Mouse (Mus musculus) limb, embryonic 15.5 days (tissue): ENCODE measurements around the gene Abca8b. TPM values are rescaled to one million over a fixed set of nuclear protein-coding genes. Genes with fewer than 3 reads are reported as not detected.
"Not testable (repeated sequence)": the region's sequence is repeated elsewhere in the genome, so short reads cannot be mapped to it uniquely, and the experiment has no call there.

Experiments
- ATAC-seq: fragments of 200-750 bp; cut with Nextera tagmentation; 2 replicates; pipeline ENCODE4 v1.8.0; 2017; ENCODE audit warnings: low read depth, moderate TSS enrichment; ENCODE audit not compliant: insufficient number of reproducible peaks, low FRiP score, low TSS enrichment
- H3K27ac ChIP-seq: fragments of 300-500 bp; sonication (generic); 2 replicates; pipeline ENCODE4 v1.5.1; 2015; ENCODE audit warnings: moderate library complexity, mild to moderate bottlenecking, inconsistent platforms
- H3K27me3 ChIP-seq: fragments of 300-500 bp; sonication (generic); 2 replicates; pipeline ENCODE4 v1.6.1; 2015; ENCODE audit warnings: inconsistent platforms
- H3K36me3 ChIP-seq: fragments of 300-500 bp; sonication (generic); 2 replicates; pipeline ENCODE4 v1.6.1; 2015; ENCODE audit warnings: inconsistent platforms
- H3K4me1 ChIP-seq: fragments of 300-500 bp; sonication (generic); 2 replicates; pipeline ENCODE4 v1.6.1; 2015; ENCODE audit warnings: inconsistent platforms
- H3K4me2 ChIP-seq: fragments of 300-500 bp; sonication (generic); 2 replicates; pipeline ENCODE4 v1.6.1; 2015; ENCODE audit warnings: mild to moderate bottlenecking, inconsistent platforms
- H3K4me3 ChIP-seq: fragments of 300-500 bp; sonication (generic); 2 replicates; pipeline ENCODE4 v1.5.1; 2015; ENCODE audit warnings: mild to moderate bottlenecking, inconsistent platforms
- H3K9ac ChIP-seq: fragments of 300-500 bp; sonication (generic); 2 replicates; pipeline ENCODE4 v1.6.1; 2015; ENCODE audit warnings: inconsistent platforms
- H3K9me3 ChIP-seq: fragments of 300-500 bp; sonication (generic); 2 replicates; pipeline ENCODE4 v1.6.1; 2016; ENCODE audit warnings: inconsistent platforms
- WGBS: fragments of 180-500 bp; shearing (Covaris S2); methylation state at CpG from one replicate; pipeline ENCODE4 v1.1.7; 2015; 5-methylcytosine and 5-hydroxymethylcytosine counted together
- polyA plus RNA-seq: library from polyadenylated mRNA; unstranded; fragments of >200 nt; fragmentation: Nextera tagmentation; extraction: Ambion mirVana; gene quantifications from 2 replicates; pipeline ENCODE4 v1.2.1, GENCODE M21; 2015

Abca8b gene
- polyA plus RNA-seq = 1.4 and 1.8 TPM in 2 replicates

- Histone ChIP-seq H3K9me3 (no peaks in the 10 kb centered on the region), H3K4me2 (peak within 1 kb of the TSS; percentile 72), H3K4me1 (peaks cover 12% of the 10 kb centered on the region), H3K27ac (peak within 1 kb of the TSS; percentile 54), H3K4me3 (peak within 1 kb of the TSS; percentile 45), H3K36me3 (no peaks in the 10 kb centered on the region), H3K27me3 (no peaks in the 10 kb centered on the region), H3K9ac (0 out of 2 replicates have a peak within 1 kb of the TSS, but pooled peaks have one; percentile 14)
- peak; percentile 86 for ATAC-seq
- under 1% methylated on average over 15 of the region's 15 CpGs for WGBS
These were observed at the start of gene Abca8b for GRCm38 (mm10) chr11:109995624-109996023. Gene Abca8b (minus strand): TSS chr11:109995845.

DNA sequence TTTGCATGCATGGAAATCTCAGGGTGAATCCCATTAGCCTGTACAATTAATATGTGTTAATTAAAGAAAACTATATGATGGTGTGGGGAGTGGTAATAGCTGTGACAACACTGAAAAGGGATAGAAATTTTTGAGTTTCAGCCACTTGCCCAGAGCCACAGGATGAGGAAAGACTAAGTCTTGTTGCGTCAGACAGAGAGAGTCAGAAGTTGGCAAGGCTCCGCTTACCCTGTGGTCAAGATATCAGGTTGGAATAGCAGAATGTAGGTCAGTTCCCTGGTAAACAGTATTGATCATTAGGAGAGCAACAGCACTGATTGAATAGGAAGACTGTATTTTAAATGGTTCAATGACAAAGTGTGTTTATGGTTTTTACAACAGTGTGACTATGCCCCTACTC, 42.1 kb upstream of the Abca8b start:
- no peaks in the 10 kb centered on the region for H3K4me1 ChIP-seq
- 88% methylated on average over 2 of the region's 2 CpGs for WGBS
- no peaks in the 10 kb centered on the region for H3K27me3 ChIP-seq
- H3K4me3 ChIP-seq = no peak overlapping the region
- H3K9me3 ChIP-seq = no peaks in the 10 kb centered on the region
- ATAC-seq = no peak
- H3K4me2 ChIP-seq = no peak overlapping the region
- H3K36me3 ChIP-seq = no peaks in the 10 kb centered on the region
- H3K9ac ChIP-seq = no peak overlapping the region
- no peak overlapping the region for H3K27ac ChIP-seq

DNA sequence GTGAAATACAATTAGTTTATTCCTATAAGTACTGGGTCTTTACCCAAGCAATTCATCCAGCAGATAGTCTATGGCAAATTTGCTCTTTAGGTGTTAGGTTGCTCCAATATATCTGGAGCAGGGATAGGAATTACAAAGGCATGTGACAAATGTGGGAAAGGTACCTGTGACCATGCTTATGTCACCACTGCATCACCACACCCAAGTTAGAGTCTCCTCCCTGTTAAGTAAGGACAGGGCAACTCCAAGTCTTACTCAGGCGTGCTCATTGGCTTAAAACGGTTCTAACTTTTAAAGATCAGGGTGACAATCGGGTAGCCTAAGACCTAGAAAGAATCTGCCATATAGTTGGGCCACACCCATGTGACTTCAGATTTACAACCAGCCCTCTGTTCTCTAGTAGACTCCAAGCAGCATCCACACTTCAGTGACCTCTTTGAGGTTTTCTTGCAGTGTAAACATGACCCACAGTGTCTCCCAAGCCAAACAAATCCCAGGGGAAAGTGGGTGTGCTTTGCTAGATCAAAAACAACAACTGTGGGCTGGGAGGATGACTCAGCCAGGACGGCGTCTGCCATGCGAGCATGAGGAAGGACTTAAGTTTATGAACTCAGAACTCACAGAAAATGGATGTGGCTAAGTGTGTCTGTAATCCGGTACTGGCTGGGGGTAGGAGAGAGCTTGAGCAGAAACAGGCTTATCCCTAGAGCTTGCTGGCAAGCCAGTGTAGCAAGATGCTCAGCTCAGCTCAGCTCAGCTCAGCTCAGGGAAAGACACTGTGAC, 33.5 kb upstream of the Abca8b start:
- no peaks in the 10 kb centered on the region for H3K27me3 ChIP-seq
- H3K27ac ChIP-seq = no peak overlapping the region
- H3K4me1 ChIP-seq = no peaks in the 10 kb centered on the region
- no peak for ATAC-seq
- 39% methylated on average over 7 of the region's 7 CpGs for WGBS
- H3K9me3 ChIP-seq = no peaks in the 10 kb centered on the region
- H3K36me3 ChIP-seq = no peaks in the 10 kb centered on the region
- H3K4me3 ChIP-seq = no peak overlapping the region
- H3K9ac ChIP-seq = no peak overlapping the region
- no peak overlapping the region for H3K4me2 ChIP-seq

- no peak overlapping the region for H3K27ac ChIP-seq
- WGBS = 83% methylated on average over 2 of the region's 2 CpGs
- no peaks in the 10 kb centered on the region for H3K4me1 ChIP-seq
- no peaks in the 10 kb centered on the region; the same call in 1 of the 2 replicates for H3K9me3 ChIP-seq
- ATAC-seq = no peak
- H3K27me3 ChIP-seq = no peaks in the 10 kb centered on the region
- H3K4me3 ChIP-seq = no peak overlapping the region
- no peak overlapping the region for H3K4me2 ChIP-seq
- no peak overlapping the region for H3K9ac ChIP-seq
- no peaks in the 10 kb centered on the region for H3K36me3 ChIP-seq
These were observed 15.3 kb upstream of the Abca8b start for GRCm38 (mm10) chr11:110010836-110011546.

DNA sequence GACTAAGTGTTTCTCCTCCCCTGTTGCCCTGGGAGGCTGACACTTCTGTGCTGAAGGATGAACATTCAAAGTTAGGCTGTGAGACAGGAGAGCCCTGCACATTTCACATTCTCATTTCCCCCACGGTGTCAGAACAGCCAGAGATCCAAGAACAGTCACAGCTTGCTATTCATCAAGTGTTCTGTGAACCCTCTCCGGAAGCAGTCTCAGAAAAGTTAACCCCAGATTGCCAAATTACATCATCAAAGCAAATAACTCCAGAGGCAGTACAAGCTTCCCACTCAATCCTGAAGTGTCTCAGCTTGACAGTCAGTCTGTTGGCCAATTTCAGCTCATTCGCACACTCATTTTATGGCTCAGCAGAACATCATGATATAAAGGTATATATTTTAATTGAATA, 632 bp downstream of the Abca8b start:
- ATAC-seq = no peak
- Histone ChIP-seq H3K27ac (0 out of 2 replicates have a peak overlapping the region, but pooled peaks have one; percentile 50), H3K27me3 (no peaks in the 10 kb centered on the region), H3K4me1 (peaks cover 12% of the 10 kb centered on the region), H3K4me3 (peak overlapping the region; percentile 45), H3K4me2 (peak overlapping the region; percentile 72), H3K9me3 (no peaks in the 10 kb centered on the region), H3K9ac (no peak overlapping the region), H3K36me3 (no peaks in the 10 kb centered on the region)
- WGBS = under 1% methylated on average over 3 of the region's 3 CpGs

- Histone ChIP-seq H3K27ac (no peak overlapping the region; the same call in 1 of the 2 replicates), H3K9me3 (no peaks in the 10 kb centered on the region), H3K36me3 (no peaks in the 10 kb centered on the region), H3K9ac (no peak overlapping the region), H3K27me3 (no peaks in the 10 kb centered on the region), H3K4me3 (no peak overlapping the region), H3K4me1 (peaks cover 12% of the 10 kb centered on the region), H3K4me2 (no peak overlapping the region)
- WGBS = 44% methylated on average over 6 of the region's 6 CpGs
- ATAC-seq = no peak
These were observed 1.6 kb downstream of the Abca8b start for GRCm38 (mm10) chr11:109994014-109994413.

GRCm38 (mm10) chr11:109991270-109991669, 4.4 kb downstream of the Abca8b start:
- Histone ChIP-seq H3K4me2 (no peak overlapping the region), H3K27me3 (no peaks in the 10 kb centered on the region), H3K4me1 (peaks cover 14% of the 10 kb centered on the region), H3K4me3 (no peak overlapping the region), H3K9me3 (no peaks in the 10 kb centered on the region), H3K27ac (no peak overlapping the region), H3K36me3 (no peaks in the 10 kb centered on the region), H3K9ac (no peak overlapping the region)
- WGBS = 74% methylated on average over 3 of the region's 3 CpGs
- no peak for ATAC-seq

DNA sequence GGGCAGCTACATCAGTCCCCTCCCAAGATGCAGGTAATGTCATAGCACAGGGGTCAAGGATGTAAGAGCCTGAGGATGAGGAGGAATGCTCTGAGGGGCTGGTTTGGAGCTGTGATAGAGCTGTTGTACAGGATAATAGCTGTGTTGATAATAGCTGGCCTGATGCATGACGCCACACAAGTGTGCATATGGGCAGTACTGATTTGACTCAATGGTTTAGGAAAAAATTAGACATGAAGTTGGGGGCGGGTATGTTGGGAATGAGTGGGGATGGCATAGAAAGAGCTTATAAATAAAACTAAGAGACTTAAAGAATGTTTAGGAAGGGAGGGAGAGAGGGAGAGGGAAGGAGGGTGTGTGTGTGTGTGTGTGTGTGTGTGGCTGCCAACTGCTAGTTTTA, 5.4 kb downstream of the Abca8b start:
- H3K9me3 ChIP-seq = no peaks in the 10 kb centered on the region
- H3K4me1 ChIP-seq = peaks cover 12% of the 10 kb centered on the region
- no peak overlapping the region for H3K4me3 ChIP-seq
- H3K27me3 ChIP-seq = no peaks in the 10 kb centered on the region
- H3K36me3 ChIP-seq = no peaks in the 10 kb centered on the region
- 91% methylated on average over 2 of the region's 2 CpGs for WGBS
- H3K4me2 ChIP-seq = no peak overlapping the region
- ATAC-seq = no peak
- no peak overlapping the region for H3K9ac ChIP-seq
- no peak overlapping the region for H3K27ac ChIP-seq

DNA sequence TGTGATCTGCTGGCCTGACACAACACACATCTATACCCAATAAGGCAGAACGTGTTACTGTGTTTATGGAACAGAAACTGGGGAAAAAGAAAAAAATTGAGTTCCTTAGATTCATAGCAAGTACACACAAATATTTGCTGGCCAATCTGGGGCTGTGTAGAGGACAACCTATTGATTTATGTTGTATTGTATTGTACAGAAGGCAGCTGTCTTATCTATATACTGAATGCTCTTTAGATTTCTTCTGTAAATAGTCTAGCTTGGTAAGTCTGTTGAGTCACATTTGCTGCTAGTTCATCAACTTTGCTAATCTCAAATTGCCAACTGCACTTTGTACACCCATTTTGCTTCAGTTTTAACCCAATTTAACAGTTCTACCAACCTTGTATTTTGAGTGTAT, 7.5 kb downstream of the Abca8b start:
- Histone ChIP-seq H3K27me3 (no peaks in the 10 kb centered on the region), H3K4me2 (no peak overlapping the region), H3K4me3 (no peak overlapping the region), H3K36me3 (no peaks in the 10 kb centered on the region), H3K27ac (no peak overlapping the region), H3K9me3 (no peaks in the 10 kb centered on the region), H3K9ac (no peak overlapping the region), H3K4me1 (peaks cover 2% of the 10 kb centered on the region; the same call in 1 of the 2 replicates)
- no peak for ATAC-seq
- 50% methylated on average over 1 of the region's 1 CpGs for WGBS

DNA sequence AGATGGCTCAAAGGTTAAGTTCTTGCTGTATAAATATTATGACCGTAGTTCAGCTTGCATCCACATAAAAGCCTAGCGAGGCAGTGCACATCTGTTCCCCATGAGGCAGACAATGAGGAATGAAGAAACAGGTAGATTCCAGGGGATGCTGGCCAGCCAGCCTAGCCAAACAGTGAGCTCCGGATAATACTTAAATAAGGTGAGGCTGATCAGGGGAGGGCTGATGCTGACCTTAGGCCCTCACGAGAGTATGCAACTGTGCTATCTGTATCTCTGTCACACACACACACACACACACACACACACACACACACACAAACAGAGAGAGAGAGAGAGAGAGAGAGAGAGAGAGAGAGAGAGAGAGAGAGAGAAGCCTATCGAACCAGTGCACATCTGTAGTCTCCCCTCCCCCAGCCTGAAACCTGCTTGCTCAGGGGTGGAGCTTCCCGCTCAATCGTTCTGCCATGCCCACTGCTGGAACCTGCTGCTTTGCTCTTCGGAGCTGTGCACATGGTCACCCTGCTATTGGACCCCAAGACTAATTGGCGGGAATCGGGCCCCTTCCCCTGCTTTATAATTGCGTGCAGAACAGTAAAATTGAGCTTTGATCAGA, 8.1 kb downstream of the Abca8b start:
- H3K27ac ChIP-seq = not testable (repeated sequence)

DNA sequence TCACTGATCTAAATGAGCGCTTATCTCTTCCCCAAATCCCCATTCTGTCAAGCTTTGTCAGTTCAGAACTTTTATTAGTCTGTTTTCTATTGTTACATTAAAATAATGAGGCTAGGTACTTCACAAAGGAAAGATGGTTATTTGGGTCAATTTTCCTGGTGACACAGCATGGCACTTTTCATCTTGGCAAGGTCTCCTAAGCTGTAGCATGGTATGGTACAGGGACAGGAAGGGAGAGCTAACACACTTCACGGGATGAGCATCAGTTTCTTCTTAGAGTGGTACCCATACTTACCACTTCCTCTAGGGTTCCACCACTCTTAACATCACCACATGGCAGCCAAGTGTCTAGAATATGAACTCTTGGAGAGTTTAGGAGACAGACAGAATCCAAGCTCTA, 13.8 kb downstream of the Abca8b start:
- H3K9ac ChIP-seq = no peak overlapping the region
- H3K9me3 ChIP-seq = no peaks in the 10 kb centered on the region
- ATAC-seq = no peak
- no peak overlapping the region for H3K4me3 ChIP-seq
- WGBS = 93% methylated on average over 2 of the region's 2 CpGs
- no peak overlapping the region for H3K27ac ChIP-seq
- H3K36me3 ChIP-seq = no peaks in the 10 kb centered on the region
- no peak overlapping the region for H3K4me2 ChIP-seq
- no peaks in the 10 kb centered on the region for H3K27me3 ChIP-seq
- no peaks in the 10 kb centered on the region for H3K4me1 ChIP-seq

More for the DNA sequence above, 8.1 kb downstream of the Abca8b start:
- H3K4me3 ChIP-seq, H3K4me2 ChIP-seq, H3K9ac ChIP-seq, H3K27me3 ChIP-seq, H3K4me1 ChIP-seq, ATAC-seq, H3K36me3 ChIP-seq, H3K9me3 ChIP-seq: not testable (repeated sequence)
- 23% methylated on average over 11 of the region's 11 CpGs for WGBS

DNA sequence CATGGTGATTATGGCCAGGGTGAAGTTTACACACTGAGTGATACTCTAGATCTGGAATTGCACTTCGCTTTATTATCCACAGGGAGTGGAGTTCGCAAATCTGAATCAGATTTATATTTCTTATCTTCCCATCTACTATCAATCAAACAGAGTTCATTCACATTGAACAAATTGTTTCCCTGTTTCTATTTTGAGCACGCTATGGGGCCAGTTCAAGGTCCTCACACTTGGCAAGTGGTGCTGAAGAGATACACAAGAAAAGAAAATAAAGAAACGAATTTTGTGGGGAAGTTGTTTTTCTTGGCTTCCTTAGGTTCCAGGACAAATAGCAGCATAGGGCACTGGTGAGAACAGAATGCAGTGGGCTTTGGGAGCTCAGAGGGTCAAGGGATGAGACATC, 25.1 kb downstream of the Abca8b start:
- Histone ChIP-seq H3K9me3 (no peaks in the 10 kb centered on the region), H3K36me3 (no peaks in the 10 kb centered on the region), H3K4me2 (no peak overlapping the region), H3K27ac (no peak overlapping the region), H3K27me3 (no peaks in the 10 kb centered on the region), H3K9ac (no peak overlapping the region), H3K4me3 (no peak overlapping the region), H3K4me1 (no peaks in the 10 kb centered on the region)
- no peak for ATAC-seq
- WGBS = 78% methylated on average over 4 of the region's 4 CpGs
